Mouse (Mus musculus) bone marrow macrophage, adult 2 months (primary cell): Measurements from ENCODE around the gene Begain. TPM values are rescaled to one million over a fixed set of nuclear protein-coding genes. Genes with fewer than 3 reads are reported as not detected.

Source experiments
- H3K27ac ChIP-seq: 2 replicates; pipeline ENCODE4 v1.5.1; 2012; ENCODE audit warnings: low read depth, low read length; ENCODE audit not compliant: insufficient read depth
- H3K4me1 ChIP-seq: 2 replicates; pipeline ENCODE4 v1.6.1; 2012; ENCODE audit warnings: low read length; ENCODE audit not compliant: control insufficient read depth, insufficient read depth
- H3K4me3 ChIP-seq: 2 replicates; pipeline ENCODE4 v1.5.1; 2012; ENCODE audit warnings: mild to moderate bottlenecking, low read length, moderate library complexity; ENCODE audit not compliant: insufficient read depth
- CTCF ChIP-seq: IDR thresholded peaks from 2 replicates; pipeline ENCODE4 v1.5.1; 2012; ENCODE audit warnings: low read depth, mild to moderate bottlenecking, low read length, moderate library complexity
- POLR2A ChIP-seq: IDR thresholded peaks from 2 replicates; pipeline ENCODE4 v1.6.1; 2012; ENCODE audit warnings: mild to moderate bottlenecking, low read depth, low read length, borderline replicate concordance
- polyA plus RNA-seq: library from polyadenylated mRNA; stranded (reverse); fragments of >200 nt; gene quantifications from 2 replicates; pipeline ENCODE4 v1.2.4, GENCODE M21; 2012; ENCODE audit not compliant: missing spikeins, insufficient read depth, insufficient read length

Gene Begain
- polyA plus RNA-seq, 1 experiment = not detected

DNA sequence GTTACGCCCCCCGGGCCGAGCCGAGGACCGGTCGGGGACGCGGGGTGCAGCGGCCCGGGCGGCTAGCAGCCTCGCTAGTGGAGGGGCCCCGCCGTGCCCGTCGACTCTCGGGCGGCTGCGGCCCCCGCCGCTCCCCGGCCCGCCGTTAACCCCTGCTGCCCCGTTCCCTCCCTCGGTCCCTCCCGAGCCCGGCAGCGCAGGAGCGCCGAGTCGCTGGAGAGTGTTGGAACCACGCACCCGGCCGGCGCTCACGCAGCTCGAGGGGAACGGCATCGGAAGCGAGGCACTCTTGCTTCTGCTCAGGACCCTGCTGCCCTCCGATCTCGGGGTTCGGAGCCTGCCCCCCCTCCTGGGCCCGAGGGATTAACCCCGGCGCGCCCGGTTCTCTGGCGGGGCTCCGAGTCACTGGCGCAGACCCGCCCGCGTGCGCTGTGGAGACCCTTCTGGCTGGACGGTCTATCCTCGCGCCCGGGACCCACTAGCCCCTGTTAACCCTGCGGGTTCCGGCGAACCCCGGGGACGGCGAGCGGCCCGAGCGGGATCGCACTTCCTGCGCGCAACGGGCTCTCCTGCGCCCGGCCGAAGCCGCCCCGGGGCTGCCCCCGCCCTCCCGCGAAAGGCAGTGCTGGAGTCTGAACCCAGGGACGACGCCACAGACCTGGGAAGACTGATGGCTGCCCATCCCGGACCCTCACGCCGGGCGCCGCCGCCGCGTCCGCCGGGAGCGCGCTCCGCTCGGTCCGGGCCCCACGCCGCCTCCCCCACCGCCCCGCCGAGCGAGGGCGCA, 14.8 kb downstream of the Begain start:
- TF ChIP-seq POLR2A (no peak), CTCF (no peak)
- Histone ChIP-seq H3K27ac (no peak overlapping the region), H3K4me1 (no peaks in the 10 kb centered on the region), H3K4me3 (no peak overlapping the region)

DNA sequence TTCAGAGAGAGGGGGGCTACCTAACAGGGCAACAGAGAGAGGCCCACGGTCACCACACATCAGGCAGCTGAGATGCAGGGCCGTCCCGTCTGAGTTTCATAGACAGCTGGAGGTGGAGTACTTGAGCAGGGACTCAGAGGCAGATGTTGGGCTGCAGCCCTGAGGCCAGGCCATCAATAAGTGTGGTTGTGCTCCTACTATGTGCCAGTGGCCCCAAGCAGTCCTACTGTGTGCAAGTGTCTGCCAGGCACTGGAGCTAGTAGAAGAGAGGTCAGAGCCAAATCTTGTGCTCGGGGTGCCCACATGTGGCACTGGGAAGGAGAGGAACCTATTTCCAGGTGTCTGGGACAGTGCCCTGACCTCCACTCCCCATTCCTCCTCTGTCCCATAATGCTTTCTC, 18.1 kb downstream of the Begain start:
- no peaks in the 10 kb centered on the region for H3K4me1 ChIP-seq
- TF ChIP-seq POLR2A (no peak), CTCF (no peak)
- H3K4me3 ChIP-seq = no peak overlapping the region

DNA sequence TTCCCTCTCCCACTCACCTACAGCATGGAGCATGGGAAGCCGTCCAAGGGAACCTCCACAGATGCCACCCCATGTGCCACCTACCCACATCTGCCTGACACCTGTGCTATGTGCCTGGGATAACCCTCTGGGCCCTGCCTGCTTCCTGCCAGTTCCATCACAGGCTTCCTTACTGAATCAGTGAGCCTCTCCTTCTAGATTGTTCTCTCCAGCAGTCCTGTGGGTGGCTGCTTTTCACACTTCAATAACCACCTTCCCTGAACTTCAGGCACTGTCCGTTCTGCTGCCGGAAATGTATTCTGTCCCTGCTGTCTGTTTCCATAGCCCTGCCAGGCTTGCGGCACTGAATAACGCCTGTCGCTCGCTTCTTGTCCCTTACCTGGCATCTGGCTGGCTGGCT, 22.4 kb downstream of the Begain start:
- TF ChIP-seq CTCF = no peak
- TF ChIP-seq POLR2A = no peak
- no peaks in the 10 kb centered on the region for H3K4me1 ChIP-seq
- H3K4me3 ChIP-seq = no peak overlapping the region
- no peak overlapping the region for H3K27ac ChIP-seq

More for the DNA sequence above, 18.1 kb downstream of the Begain start:
- H3K27ac ChIP-seq = no peak overlapping the region

DNA sequence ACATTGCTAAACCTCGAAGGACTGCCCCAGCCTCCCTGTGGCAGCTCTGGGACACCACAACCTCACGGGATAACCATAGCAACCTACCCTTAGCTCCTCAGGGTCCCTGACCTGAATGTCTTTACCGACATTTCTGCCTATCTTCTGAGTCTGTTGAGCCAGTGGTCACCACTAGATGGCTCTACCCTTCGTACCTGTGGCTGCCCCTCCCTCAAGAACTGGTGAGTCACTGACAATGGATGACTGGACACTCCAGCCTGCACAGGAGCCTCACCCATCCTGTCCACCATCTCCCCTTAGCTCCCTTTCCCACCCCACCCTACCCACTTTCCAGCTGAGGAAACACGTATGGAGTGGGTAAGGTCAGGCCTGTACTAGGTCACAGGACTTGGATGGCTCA, 23.5 kb downstream of the Begain start:
- no peaks in the 10 kb centered on the region for H3K4me1 ChIP-seq
- TF ChIP-seq POLR2A (no peak), CTCF (peak; percentile 36; the same call in 1 of the 2 replicates)
- no peak overlapping the region for H3K27ac ChIP-seq
- H3K4me3 ChIP-seq = no peak overlapping the region

DNA sequence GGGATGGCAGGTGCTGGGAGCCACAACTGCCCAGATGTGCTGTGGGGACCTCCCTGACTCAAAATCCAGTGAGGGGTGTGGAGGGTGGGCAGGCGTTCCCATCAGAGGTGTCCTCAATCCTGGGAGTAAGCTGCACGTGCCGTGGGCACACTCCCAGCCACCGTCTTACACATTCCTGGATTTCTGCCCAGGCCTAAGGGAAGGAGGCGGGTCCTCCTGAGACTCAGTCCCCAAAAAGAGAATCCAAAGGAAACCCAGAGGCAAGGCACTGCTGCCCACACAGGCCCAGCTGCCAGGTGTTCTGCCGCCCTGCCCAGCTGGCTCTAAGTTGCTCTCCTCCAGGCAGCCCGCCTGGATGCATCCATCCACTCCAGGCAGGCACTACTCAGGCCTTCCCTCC, 28.7 kb downstream of the Begain start:
- TF ChIP-seq CTCF = no peak
- no peak for TF ChIP-seq POLR2A
- H3K4me1 ChIP-seq = no peaks in the 10 kb centered on the region
- H3K27ac ChIP-seq = no peak overlapping the region
- no peak overlapping the region for H3K4me3 ChIP-seq

DNA sequence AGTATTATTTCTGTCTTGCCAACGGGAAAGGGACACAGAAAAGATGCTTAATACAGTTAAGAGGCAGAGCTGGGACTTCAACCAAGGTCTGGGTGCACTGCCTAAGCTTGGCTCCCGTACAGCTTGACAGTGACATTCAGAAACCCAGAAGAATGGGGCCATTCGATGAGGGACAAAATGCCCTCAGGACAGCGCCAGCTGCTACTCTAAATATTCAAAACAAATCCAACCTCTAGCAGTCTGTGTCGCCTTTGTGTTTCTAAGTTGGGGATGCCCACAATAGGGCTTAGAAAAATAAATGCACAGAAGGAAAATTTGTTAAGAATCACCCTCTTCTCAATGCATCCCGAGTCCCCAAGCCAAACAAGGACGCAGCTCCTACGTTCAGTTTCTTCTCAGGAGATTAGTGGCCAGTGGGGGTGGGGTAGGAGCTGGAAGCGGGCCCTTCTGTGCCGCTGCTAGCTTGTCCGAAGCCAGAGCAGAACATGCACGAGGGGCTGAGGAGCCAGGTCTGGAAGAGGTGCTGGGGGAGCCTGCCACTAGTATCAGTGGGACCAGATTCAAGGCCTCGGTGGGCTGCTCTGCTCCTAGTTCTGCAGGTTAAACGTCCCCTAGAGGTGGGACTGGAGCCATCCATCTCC, 29.7 kb downstream of the Begain start:
- H3K4me1 ChIP-seq = no peaks in the 10 kb centered on the region
- TF ChIP-seq CTCF (no peak), POLR2A (no peak)
- no peak overlapping the region for H3K27ac ChIP-seq
- no peak overlapping the region for H3K4me3 ChIP-seq

DNA sequence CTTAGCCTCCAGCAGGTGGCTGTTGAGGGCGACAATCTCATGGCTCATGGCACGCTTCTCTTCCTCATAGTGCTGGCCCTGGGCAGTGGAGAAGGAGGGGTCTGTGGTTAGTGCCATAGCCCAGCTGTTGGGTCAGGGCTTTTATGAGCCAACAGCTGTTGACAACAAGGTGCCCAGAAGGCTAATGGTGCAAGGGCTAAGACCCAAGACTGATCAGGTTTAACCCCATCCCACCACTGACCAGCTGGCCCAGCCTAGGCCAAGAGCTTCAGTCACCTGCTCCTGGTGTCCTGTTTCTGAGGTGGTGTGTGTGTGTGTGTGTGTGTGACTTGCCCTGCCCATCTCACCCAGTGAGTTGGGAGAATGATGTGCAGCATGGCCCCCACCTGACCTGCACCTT, 31.0 kb downstream of the Begain start:
- no peak for TF ChIP-seq POLR2A
- no peak for TF ChIP-seq CTCF
- H3K4me3 ChIP-seq = no peak overlapping the region
- H3K4me1 ChIP-seq = no peaks in the 10 kb centered on the region
- H3K27ac ChIP-seq = no peak overlapping the region

DNA sequence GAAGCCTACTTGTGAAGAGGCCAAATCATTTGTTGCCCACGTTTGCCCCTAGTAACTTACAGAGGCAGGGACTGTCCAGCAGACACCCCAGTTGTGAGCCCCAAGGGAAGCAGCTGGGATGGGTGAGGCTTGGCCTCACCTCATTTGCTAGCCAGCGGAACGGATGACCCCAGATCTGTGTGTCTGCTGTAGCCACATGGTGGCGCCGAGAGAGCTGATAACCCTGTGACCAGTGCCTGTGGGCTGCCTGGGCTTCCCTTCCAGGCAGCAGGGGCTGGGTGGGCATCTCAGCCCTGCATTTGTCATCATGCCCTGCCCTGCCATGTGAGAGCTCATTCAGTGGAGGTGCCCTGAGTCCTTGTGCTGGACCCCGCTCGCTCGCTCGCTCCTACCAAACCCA, 44.2 kb downstream of the Begain start:
- Histone ChIP-seq H3K4me1 (no peaks in the 10 kb centered on the region), H3K4me3 (no peak overlapping the region), H3K27ac (no peak overlapping the region)
- TF ChIP-seq CTCF = no peak
- TF ChIP-seq POLR2A = no peak

DNA sequence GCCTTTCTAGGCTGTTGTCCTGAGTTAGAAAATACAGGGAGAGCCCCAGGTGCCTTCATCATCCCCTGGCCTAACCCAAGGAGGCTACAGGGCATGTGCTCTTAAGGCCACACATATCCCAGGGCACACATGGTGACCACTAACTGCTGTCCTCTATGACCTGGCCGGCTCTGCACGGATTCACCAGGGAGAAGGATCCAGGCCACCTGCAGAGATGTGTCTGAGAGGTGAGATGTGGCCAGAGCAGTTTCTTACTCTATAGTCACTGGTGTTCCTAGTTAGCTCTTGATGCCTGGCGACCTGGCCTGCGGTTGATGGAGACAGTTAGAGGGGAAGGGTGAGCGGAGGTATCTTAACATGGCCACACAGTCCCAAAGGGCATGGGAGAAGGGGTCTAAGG, 45.1 kb downstream of the Begain start:
- Histone ChIP-seq H3K4me3 (no peak overlapping the region), H3K4me1 (no peaks in the 10 kb centered on the region), H3K27ac (no peak overlapping the region)
- TF ChIP-seq POLR2A = no peak
- no peak for TF ChIP-seq CTCF

DNA sequence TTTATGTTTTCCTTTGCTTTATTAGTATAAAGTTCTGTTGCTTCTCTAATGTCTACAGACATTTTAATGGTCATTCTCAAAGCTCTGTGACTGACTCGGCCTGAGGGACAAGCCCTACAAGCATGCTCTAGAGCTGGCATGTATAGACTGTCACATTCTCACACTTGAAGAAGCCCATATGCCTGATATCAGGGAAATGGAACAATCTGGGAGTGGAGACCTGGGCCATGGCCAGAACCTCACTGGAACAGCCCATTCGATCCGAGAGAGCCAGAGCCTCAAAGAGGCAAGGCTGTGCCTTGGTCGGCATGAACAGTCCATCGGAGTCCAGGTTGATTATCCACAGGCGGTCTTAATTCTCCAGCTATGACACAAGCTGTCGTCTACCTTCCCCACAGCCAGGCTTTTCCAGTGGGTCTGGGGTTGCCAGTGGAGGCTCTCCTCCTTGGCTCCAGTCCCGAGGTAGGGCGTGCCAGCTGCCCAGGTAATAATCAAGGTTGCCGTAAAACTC, 45.8 kb downstream of the Begain start:
- no peaks in the 10 kb centered on the region for H3K4me1 ChIP-seq
- no peak overlapping the region for H3K4me3 ChIP-seq
- no peak overlapping the region for H3K27ac ChIP-seq
- TF ChIP-seq POLR2A (no peak), CTCF (no peak)
